Mouse (Mus musculus): ENCODE data around the gene Mettl8. TPM values are rescaled to one million over a fixed set of nuclear protein-coding genes. Genes with fewer than 3 reads are reported as not detected.

Mettl8 gene
- polyA plus RNA-seq, 1 experiment from 2014 or later = 9.2 TPM

DNA sequence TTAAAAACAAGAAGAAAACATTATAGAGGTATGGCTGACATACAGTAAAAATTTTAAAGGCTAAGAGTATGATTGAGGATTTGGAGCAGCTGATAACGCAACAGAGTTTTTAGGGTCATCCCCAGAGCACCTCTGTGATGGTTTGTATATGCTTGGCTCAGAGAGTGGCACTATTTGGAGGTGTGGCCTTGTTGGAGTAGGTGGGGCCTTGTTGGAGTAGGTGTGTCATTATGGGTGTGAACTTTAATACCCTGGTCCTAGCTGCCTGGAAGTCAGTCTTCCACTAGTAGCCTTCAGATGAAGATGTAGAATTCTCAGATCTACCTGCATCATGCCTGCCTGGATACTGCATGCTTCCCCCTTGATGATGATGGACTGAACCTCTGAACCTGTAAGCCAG is 131.3 kb downstream of the Mettl8 start:
- Histone ChIP-seq H3K9ac (no peak overlapping the region), H3K27ac (no peak overlapping the region), H3K27me3 (no peaks in the 10 kb centered on the region), H3K4me2 (no peak overlapping the region), H3K4me3 (no peak overlapping the region), H3K9me3 (replicated peaks) (no peaks in the 10 kb centered on the region), H3K36me3 (no peaks in the 10 kb centered on the region), H3K4me1 (replicated peaks) (peaks cover 5% of the 10 kb centered on the region; the same call in 1 of the 2 replicates)
- ATAC-seq (replicated peaks; ENCODE audit: insufficient number of reproducible peaks, insufficient read depth, low FRiP score, low read depth) = no peak
- 91% methylated on average over 1 of the region's 1 CpGs for WGBS

DNA sequence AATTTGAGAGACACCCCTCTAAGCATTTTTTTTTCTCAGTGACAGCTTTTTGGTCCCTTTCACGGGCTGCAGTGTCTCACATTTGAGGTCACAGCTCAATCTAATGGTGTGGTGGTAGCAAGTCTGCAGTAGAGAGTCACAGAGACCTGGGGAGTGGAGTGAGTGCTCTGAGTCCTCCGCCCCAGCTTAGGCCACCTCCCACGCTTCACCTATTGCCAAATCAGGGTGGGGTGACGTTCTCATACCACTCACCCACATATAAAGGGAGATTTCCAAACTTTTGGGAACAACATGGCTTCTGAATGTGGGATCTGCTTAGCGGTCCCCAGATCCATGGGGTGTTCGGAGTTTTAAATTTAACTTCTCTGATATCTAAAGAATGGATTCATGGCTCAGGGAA is 132.6 kb downstream of the Mettl8 start:
- H3K27ac ChIP-seq = no peak overlapping the region
- H3K9ac ChIP-seq = no peak overlapping the region
- no peaks in the 10 kb centered on the region for H3K27me3 ChIP-seq
- no peaks in the 10 kb centered on the region for H3K9me3 ChIP-seq (replicated peaks)
- no peaks in the 10 kb centered on the region for H3K36me3 ChIP-seq
- no peak for ATAC-seq (replicated peaks; ENCODE audit: insufficient number of reproducible peaks, insufficient read depth, low FRiP score, low read depth)
- WGBS = 69% methylated on average over 6 of the region's 6 CpGs
- peaks cover 5% of the 10 kb centered on the region; the same call in 1 of the 2 replicates for H3K4me1 ChIP-seq (replicated peaks)
- H3K4me2 ChIP-seq = no peak overlapping the region
- H3K4me3 ChIP-seq = no peak overlapping the region

DNA sequence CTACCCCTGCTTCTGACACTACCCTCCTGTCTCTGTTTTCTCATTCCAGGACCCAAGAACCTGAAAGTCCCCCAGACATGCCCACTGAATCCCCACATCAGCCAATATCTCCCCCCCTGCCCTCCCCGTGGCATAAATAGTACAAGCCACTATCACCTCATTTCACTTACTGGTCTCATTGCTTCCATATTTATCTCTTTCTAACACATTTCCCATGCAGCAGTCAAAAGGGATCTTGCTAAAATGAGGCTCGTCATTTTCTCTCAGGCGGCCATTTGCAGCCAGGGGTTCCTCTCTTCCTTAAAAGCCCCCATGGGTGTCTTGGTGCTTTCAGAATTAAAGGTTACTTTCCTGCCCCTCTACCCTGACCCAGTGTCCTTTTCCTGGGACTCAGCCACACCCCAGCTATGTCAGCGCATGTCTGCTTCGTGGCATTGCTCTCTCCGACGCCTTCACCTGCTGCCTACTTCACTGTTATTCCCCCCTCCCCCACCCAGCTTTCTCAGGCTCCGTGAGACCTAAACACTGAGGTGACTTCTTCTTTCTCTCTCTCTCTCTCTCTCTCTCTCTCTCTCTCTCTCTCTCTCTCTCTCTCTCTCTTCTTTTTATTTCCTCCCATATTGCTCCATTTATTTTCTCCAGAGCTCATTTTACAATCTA is 134.3 kb downstream of the Mettl8 start:
- Histone ChIP-seq H3K27me3 (no peaks in the 10 kb centered on the region), H3K4me3 (no peak overlapping the region), H3K27ac (no peak overlapping the region), H3K4me2 (0 out of 2 replicates have a peak overlapping the region, but pooled peaks have one; percentile 6), H3K9ac (no peak overlapping the region), H3K4me1 (replicated peaks) (peaks cover 5% of the 10 kb centered on the region; the same call in 1 of the 2 replicates), H3K36me3 (no peaks in the 10 kb centered on the region), H3K9me3 (replicated peaks) (no peaks in the 10 kb centered on the region)
- 36% methylated on average over 8 of the region's 8 CpGs for WGBS
- ATAC-seq (replicated peaks; ENCODE audit: insufficient number of reproducible peaks, insufficient read depth, low FRiP score, low read depth) = no peak

DNA sequence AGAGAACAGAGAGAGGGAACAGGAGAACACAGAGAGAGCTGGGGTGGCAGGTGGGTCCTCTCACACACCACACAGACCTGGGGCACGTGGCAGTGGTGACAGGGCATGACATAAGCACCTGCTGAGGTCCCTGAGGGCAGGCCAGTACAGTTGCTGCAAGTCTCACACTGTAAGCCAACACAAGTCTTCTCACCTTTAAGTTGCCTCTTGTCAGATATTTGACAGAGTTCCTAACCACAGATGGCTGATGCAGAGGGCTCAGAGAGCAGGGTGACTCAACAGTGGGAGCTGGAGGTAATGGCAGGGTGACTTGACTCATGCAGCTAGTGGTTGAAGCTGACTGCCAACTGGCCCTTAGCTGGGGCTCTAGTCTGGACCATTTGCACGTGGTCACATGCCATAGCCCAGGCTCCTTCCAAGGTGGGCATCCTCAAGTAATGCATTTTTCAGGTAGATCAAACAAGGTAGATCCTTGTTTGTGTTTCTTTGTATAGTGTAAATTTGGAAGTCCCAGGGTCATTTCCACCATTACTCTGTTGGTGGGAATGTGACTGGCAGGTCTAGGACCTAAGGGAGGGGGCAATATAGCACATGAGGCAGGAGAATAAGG is 135.4 kb downstream of the Mettl8 start:
- H3K27me3 ChIP-seq = no peaks in the 10 kb centered on the region
- no peak overlapping the region for H3K27ac ChIP-seq
- 0 out of 2 replicates have a peak, but pooled peaks have one; percentile 47 for ATAC-seq (replicated peaks; ENCODE audit: insufficient number of reproducible peaks, insufficient read depth, low FRiP score, low read depth)
- no peak overlapping the region for H3K4me3 ChIP-seq
- no peaks in the 10 kb centered on the region for H3K9me3 ChIP-seq (replicated peaks)
- 65% methylated on average over 2 of the region's 2 CpGs for WGBS
- peaks cover 5% of the 10 kb centered on the region; the same call in 1 of the 2 replicates for H3K4me1 ChIP-seq (replicated peaks)
- no peak overlapping the region for H3K9ac ChIP-seq
- H3K36me3 ChIP-seq = no peaks in the 10 kb centered on the region
- no peak overlapping the region for H3K4me2 ChIP-seq

DNA sequence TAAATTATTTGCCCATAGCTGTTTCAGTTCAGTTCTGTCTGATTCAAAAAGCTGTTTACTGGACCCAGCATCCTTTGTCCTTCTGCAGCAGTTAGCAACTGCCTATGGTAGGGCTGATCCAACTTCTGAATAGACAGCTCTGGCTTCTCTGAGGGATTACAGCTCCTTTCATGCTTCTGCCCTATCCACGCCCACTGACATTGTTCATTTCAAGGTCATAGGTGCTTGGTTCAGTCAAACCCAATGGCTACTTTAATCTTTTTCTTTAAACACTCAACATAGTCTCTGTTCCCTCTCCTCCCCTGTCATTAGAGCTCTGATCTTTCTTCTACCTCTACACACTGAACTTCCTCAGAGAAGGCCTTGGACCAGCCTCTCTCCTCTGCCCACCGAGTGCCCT is 136.9 kb downstream of the Mettl8 start:
- no peak overlapping the region for H3K4me2 ChIP-seq
- H3K27me3 ChIP-seq = no peaks in the 10 kb centered on the region
- H3K9ac ChIP-seq = no peak overlapping the region
- no peak overlapping the region for H3K4me3 ChIP-seq
- WGBS = 73% methylated on average over 2 of the region's 2 CpGs
- no peaks in the 10 kb centered on the region for H3K36me3 ChIP-seq
- H3K4me1 ChIP-seq (replicated peaks) = peaks cover 3% of the 10 kb centered on the region; the same call in 1 of the 2 replicates
- no peak for ATAC-seq (replicated peaks; ENCODE audit: insufficient number of reproducible peaks, insufficient read depth, low FRiP score, low read depth)
- H3K27ac ChIP-seq = no peak overlapping the region
- no peaks in the 10 kb centered on the region for H3K9me3 ChIP-seq (replicated peaks)

Other genes with a start within 250 kb of the Mettl8 start
- 24.4 and 28.0 TPM in 2 replicates for gene Tlk1, start 229.9 kb downstream of the Mettl8 start, polyA plus RNA-seq (2015; fragmentation: Nextera tagmentation; extraction: Ambion mirVana)
- gene Dcaf17, start 255 bp downstream of the Mettl8 start, polyA plus RNA-seq (2015; fragmentation: Nextera tagmentation; extraction: Ambion mirVana) = 18.5 and 20.0 TPM in 2 replicates
- gene Cybrd1, start 62.3 kb upstream of the Mettl8 start, polyA plus RNA-seq (2015; fragmentation: Nextera tagmentation; extraction: Ambion mirVana) = 1.1 and 1.6 TPM in 2 replicates
- 56.7 and 64.0 TPM in 2 replicates for gene Dync1i2, start 156.1 kb upstream of the Mettl8 start, polyA plus RNA-seq (2015; fragmentation: Nextera tagmentation; extraction: Ambion mirVana)